Mouse (Mus musculus): ENCODE measurements at regions not wholly inside any gene's neighbourhood (a gene's known extent, or its start where the extent isn't known, plus 50 kb on each side); places are given as distances from the start of the nearest gene placed in this dataset.

DNA sequence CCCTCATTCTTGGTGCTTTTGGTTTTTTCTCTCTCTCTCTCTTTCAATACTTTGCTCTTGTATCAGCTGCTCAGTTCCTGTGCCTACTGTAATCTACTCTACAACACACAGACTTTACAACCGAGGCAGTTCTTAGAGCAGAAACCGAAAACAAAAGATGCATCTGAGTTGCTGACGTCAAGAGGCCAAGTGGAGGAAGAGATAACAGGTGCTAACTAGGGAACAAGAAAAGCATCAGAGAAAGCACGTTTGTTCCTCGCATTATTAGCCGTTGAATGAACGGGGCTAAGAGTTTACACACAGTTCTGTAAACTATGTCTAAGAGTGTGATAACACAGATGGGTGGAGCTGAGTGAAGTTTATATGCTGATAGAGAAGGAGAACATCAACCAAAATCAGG lies 63.9 kb downstream of the Tmem100 start:
- TF ChIP-seq CTCF (IDR thresholded peaks at IDR 0.05; ENCODE audit: borderline replicate concordance, extremely low read depth, insufficient read depth, insufficient read length) (no peak), POLR2A (IDR thresholded peaks at IDR 0.05; ENCODE audit: borderline replicate concordance, extremely low read depth, insufficient read depth, insufficient read length, poor library complexity, severe bottlenecking) (no peak)
